Mouse (Mus musculus): ENCODE results near the gene Cdkl3. TPM values are rescaled to one million over a fixed set of nuclear protein-coding genes. Genes with fewer than 3 reads are reported as not detected.

Gene Cdkl3
- total RNA-seq, 2 experiments from 2014 or later = 14.6 to 15.9 TPM

GRCm38 (mm10) chr11:51969511-51969910 lies 34.5 kb upstream of the Cdkl3 start:
- Histone ChIP-seq H3K27ac (no peak overlapping the region), H3K4me3 (no peak overlapping the region)
- DNase-seq (ENCODE audit: extremely low spot score in 1 of 2, low spot score in 2 of 2) = no peak
- TF ChIP-seq CTCF (IDR thresholded peaks at IDR 0.05) = no peak; the same call in 1 of the 2 replicates
- intact Hi-C loops (cut with DNase I) = loop anchor here (5.0 kb wide), 1 partner anchor 52 kb away; no protein-coding TSS in a partner anchor

- intact Hi-C loops (cut with DNase I) = no loop called here
- DNase-seq (ENCODE audit: extremely low spot score in 1 of 2, low spot score in 2 of 2) = no peak
- TF ChIP-seq CTCF (IDR thresholded peaks at IDR 0.05) = no peak
- Histone ChIP-seq H3K27ac (no peak overlapping the region), H3K4me3 (no peak overlapping the region)
Observed at GRCm38 (mm10) chr11:51971644-51972043, 32.4 kb upstream of the Cdkl3 start.

- Histone ChIP-seq H3K27ac (peak overlapping the region; percentile 100), H3K4me3 (peak overlapping the region; percentile 96)
- no peak for TF ChIP-seq CTCF (IDR thresholded peaks at IDR 0.05)
- intact Hi-C loops (cut with DNase I) = loop anchor here (2.0 kb wide), 2 partner anchors 99 to 141 kb away; partner anchors contain the start of gene Ppp2ca
- peak; percentile 29 to 30 for DNase-seq (ENCODE audit: extremely low spot score in 1 of 2, low spot score in 2 of 2)
Observed at GRCm38 (mm10) chr11:51999611-52000289, 4.3 kb upstream of the Cdkl3 start.

GRCm38 (mm10) chr11:52000290-52000962 lies 3.6 kb upstream of the Cdkl3 start, which contains the start of gene Ube2b:
TSS of gene Ube2b (minus strand) at chr11:52000762.
- peak within 1 kb of the TSS; percentile 100 for H3K27ac ChIP-seq
- DNase-seq (ENCODE audit: extremely low spot score in 1 of 2, low spot score in 2 of 2) = peak; percentile 89 to 93
- no peak for TF ChIP-seq CTCF (IDR thresholded peaks at IDR 0.05)
- peak within 1 kb of the TSS; percentile 96 for H3K4me3 ChIP-seq
- intact Hi-C loops (cut with DNase I) = loop anchor here (2.0 kb wide), 2 partner anchors 98 to 142 kb away; partner anchors contain the start of gene Ppp2ca

GRCm38 (mm10) chr11:52001341-52001740 lies 2.7 kb upstream of the Cdkl3 start:
- Histone ChIP-seq H3K27ac (peak overlapping the region; percentile 100), H3K4me3 (no peak overlapping the region)
- DNase-seq (ENCODE audit: extremely low spot score in 1 of 2, low spot score in 2 of 2) = no peak
- intact Hi-C loops (cut with DNase I) = loop anchor here (2.0 kb wide), 2 partner anchors 97 to 143 kb away; partner anchors contain the start of gene Ppp2ca
- no peak for TF ChIP-seq CTCF (IDR thresholded peaks at IDR 0.05)

- TF ChIP-seq CTCF (IDR thresholded peaks at IDR 0.05) = no peak
- DNase-seq (ENCODE audit: extremely low spot score in 1 of 2, low spot score in 2 of 2) = no peak
- Histone ChIP-seq H3K4me3 (no peak overlapping the region), H3K27ac (no peak overlapping the region)
- intact Hi-C loops (cut with DNase I) = loop anchor here (2.0 kb wide), 2 partner anchors 97 to 143 kb away; partner anchors contain the start of gene Ppp2ca
Observed at GRCm38 (mm10) chr11:52001861-52002260, 2.2 kb upstream of the Cdkl3 start.

- peak overlapping the region; percentile 89 for H3K4me3 ChIP-seq
- intact Hi-C loops (cut with DNase I) = no loop called here
- no peak overlapping the region; the same call in 1 of the 2 replicates for H3K27ac ChIP-seq
- no peak; the same call in 1 of the 2 replicates for TF ChIP-seq CTCF (IDR thresholded peaks at IDR 0.05)
- DNase-seq (ENCODE audit: extremely low spot score in 1 of 2, low spot score in 2 of 2) = no peak
Observed at GRCm38 (mm10) chr11:52002842-52003504, 1.0 kb upstream of the Cdkl3 start.

- peak overlapping the region; percentile 84 for H3K27ac ChIP-seq
- no peak for TF ChIP-seq CTCF (IDR thresholded peaks at IDR 0.05)
- peak overlapping the region; percentile 89 for H3K4me3 ChIP-seq
- no peak for DNase-seq (ENCODE audit: extremely low spot score in 1 of 2, low spot score in 2 of 2)
- intact Hi-C loops (cut with DNase I) = no loop called here
Observed at GRCm38 (mm10) chr11:52003505-52003771, 583 bp upstream of the Cdkl3 start.

- no peak overlapping the region for H3K27ac ChIP-seq
- H3K4me3 ChIP-seq = no peak overlapping the region
- TF ChIP-seq CTCF (IDR thresholded peaks at IDR 0.05) = no peak
- no peak for DNase-seq (ENCODE audit: extremely low spot score in 1 of 2, low spot score in 2 of 2)
- intact Hi-C loops (cut with DNase I) = no loop called here
Observed at GRCm38 (mm10) chr11:52005586-52005985, 1.6 kb downstream of the Cdkl3 start.

- Histone ChIP-seq H3K4me3 (no peak overlapping the region), H3K27ac (no peak overlapping the region)
- intact Hi-C loops (cut with DNase I) = no loop called here
- TF ChIP-seq CTCF (IDR thresholded peaks at IDR 0.05) = no peak
- DNase-seq (ENCODE audit: extremely low spot score in 1 of 2, low spot score in 2 of 2) = no peak
Observed at GRCm38 (mm10) chr11:52011011-52011410, 7.0 kb downstream of the Cdkl3 start.

- Histone ChIP-seq H3K4me3 (no peak overlapping the region), H3K27ac (no peak overlapping the region)
- intact Hi-C loops (cut with DNase I) = no loop called here
- TF ChIP-seq CTCF (IDR thresholded peaks at IDR 0.05) = no peak
- DNase-seq (ENCODE audit: extremely low spot score in 1 of 2, low spot score in 2 of 2) = no peak
Observed at GRCm38 (mm10) chr11:52011541-52011940, 7.5 kb downstream of the Cdkl3 start.

GRCm38 (mm10) chr11:52018217-52018616 lies 14.2 kb downstream of the Cdkl3 start:
- DNase-seq (ENCODE audit: extremely low spot score in 1 of 2, low spot score in 2 of 2) = peak in 1 of 2 experiments; percentile 18
- Histone ChIP-seq H3K27ac (no peak overlapping the region), H3K4me3 (no peak overlapping the region)
- TF ChIP-seq CTCF (IDR thresholded peaks at IDR 0.05) = no peak
- intact Hi-C loops (cut with DNase I) = no loop called here
